Mouse (Mus musculus) stomach, postnatal 0 days (tissue): ENCODE measurements at regions not wholly inside any gene's neighbourhood (a gene's known extent, or its start where the extent isn't known, plus 50 kb on each side); places are given as distances from the start of the nearest gene placed in this dataset.

Experiments used
- CTCF ChIP-seq: IDR thresholded peaks from 2 replicates; pipeline ENCODE4 v1.5.1; 2016; ENCODE audit warnings: antibody characterized with exemption, low read depth, mild to moderate bottlenecking, moderate library complexity
- EP300 ChIP-seq: optimal IDR thresholded peaks from 2 replicates; pipeline ENCODE3; 2016; ENCODE audit warnings: antibody characterized with exemption

GRCm38 (mm10) chr4:87637629-87638379 lies 395.4 kb downstream of the Mllt3 start:
- no peak for TF ChIP-seq EP300
- TF ChIP-seq CTCF: no peak
